In the genomic region with DNA sequence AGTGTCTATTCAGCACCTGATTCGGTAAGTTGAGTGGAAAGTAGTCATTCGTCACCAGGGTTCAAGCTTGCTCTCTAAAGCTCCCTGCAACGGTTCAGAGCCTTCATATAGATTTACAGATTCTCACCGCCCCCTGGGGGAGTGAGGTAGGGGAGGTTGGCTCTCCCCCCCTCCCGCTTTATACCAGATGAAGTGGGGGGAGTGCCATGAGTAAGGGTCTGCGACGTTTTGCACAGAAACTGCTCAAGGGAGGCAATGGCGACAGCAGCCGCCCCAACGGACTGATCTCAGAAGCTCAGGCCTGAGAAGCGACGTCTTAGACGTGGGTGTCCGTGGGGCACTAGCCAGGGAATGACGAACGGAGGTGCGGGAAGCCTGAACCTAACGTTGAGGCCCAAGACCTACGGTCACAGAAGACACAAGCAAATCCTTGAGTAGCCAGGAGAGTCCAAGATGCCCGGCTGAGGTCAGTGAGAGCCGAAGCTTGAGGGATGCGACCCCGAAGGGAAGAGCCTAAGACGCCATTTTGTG, we compare ENCODE assay signal across 8 mouse cellular contexts. TPM values are rescaled to one million over a fixed set of nuclear protein-coding genes. Genes with fewer than 3 reads are reported as not detected.
DNase-seq lines count a peak whose midpoint lies in the region; ATAC-seq and TF ChIP-seq lines count a peak whose summit lies in the region.

No protein-coding gene starts in this region.

- H3K4me3 ChIP-seq in cerebellum, adult 2 months (replicated peaks; ENCODE audit: insufficient read depth, low read depth, low read length) = peak overlapping the region; percentile 90
- H3K4me3 ChIP-seq in intestine, embryonic 14.5 days (ENCODE audit: low read depth, low read length) = peak overlapping the region; percentile 96

- no peaks in the 10 kb centered on the region for H3K9me3 ChIP-seq in intestine, embryonic 14.5 days (ENCODE audit: control insufficient read depth, low read length)

- WGBS in cerebellum, adult 2 months = under 1% methylated on average over 24 of the region's 24 CpGs
- 0% methylated on average over 24 of the region's 24 CpGs for WGBS in intestine, embryonic 14.5 days

- no peak; the same call in none of the 2 replicates for ATAC-seq in intestine, embryonic 14.5 days (replicated peaks; ENCODE audit: low FRiP score, low TSS enrichment, low read depth)

- peak overlapping the region; percentile 71 for H3K4me2 ChIP-seq in intestine, embryonic 14.5 days (ENCODE audit: low read length)

- no peak for DNase-seq in cerebellum, adult 2 months
- no peak for DNase-seq in cerebellum, adult 9-11 months
- DNase-seq in right cerebral cortex, adult 18-20 months = peak; percentile 58
- no peak for DNase-seq in right cerebral cortex, postnatal 4 days
- no peak for DNase-seq in intestine, embryonic 14.5 days (ENCODE audit: low spot score)
- peak; percentile 54 for DNase-seq in naive thymus-derived CD4-positive, alpha-beta T cell, adult 2 months (ENCODE audit: low read depth)
- DNase-seq in adrenal gland, adult 18-20 months (ENCODE audit: low spot score in 2 of 2) = no peak
- no peak for DNase-seq in spleen, adult 18-20 months

- peak overlapping the region; percentile 68 for H3K9ac ChIP-seq in intestine, embryonic 14.5 days (ENCODE audit: low read length)

- no peak for TF ChIP-seq POLR2A in cerebellum, adult 2 months (IDR thresholded peaks at IDR 0.05; ENCODE audit: borderline replicate concordance, insufficient read depth, low read length)

- H3K27ac ChIP-seq in cerebellum, adult 2 months (ENCODE audit: insufficient read depth, low read length) = peak overlapping the region; percentile 72
- H3K27ac ChIP-seq in intestine, embryonic 14.5 days (ENCODE audit: low read depth) = peak overlapping the region; percentile 36; the same call in 1 of the 2 replicates

- H3K27me3 ChIP-seq in cerebellum, adult 2 months (ENCODE audit: control insufficient read depth, insufficient read depth, low read length) = no peaks in the 10 kb centered on the region
- H3K27me3 ChIP-seq in intestine, embryonic 14.5 days (replicated peaks; ENCODE audit: control insufficient read depth, insufficient read depth, low read length) = no peaks in the 10 kb centered on the region

- H3K4me1 ChIP-seq in cerebellum, adult 2 months (ENCODE audit: control insufficient read depth, insufficient read depth, low read length) = peaks cover 14% of the 10 kb centered on the region
- peaks cover 10% of the 10 kb centered on the region for H3K4me1 ChIP-seq in intestine, embryonic 14.5 days (replicated peaks; ENCODE audit: control insufficient read depth, insufficient read depth, low read length)

- H3K36me3 ChIP-seq in intestine, embryonic 14.5 days (ENCODE audit: control insufficient read depth, insufficient read depth, low read length) = peaks cover 22% of the 10 kb centered on the region

- no peak for TF ChIP-seq CTCF in cerebellum, adult 2 months (IDR thresholded peaks at IDR 0.05; ENCODE audit: borderline replicate concordance, insufficient read depth, low read depth, low read length)

RNA-seq across cellular contexts. Expression of gene Akap8l, which starts 0.5 kb away (rescaled TPM):
- polyA plus RNA-seq in cerebellum, adult 2 months (2012; rRNA removed) = 279 and 287 TPM in 2 replicates
- polyA plus RNA-seq in intestine, embryonic 14.5 days (2014; fragmentation: Nextera tagmentation; extraction: Ambion mirVana) = 64.4 and 79.0 TPM in 2 replicates
- total RNA-seq in adrenal gland, adult 18-20 months (2021) = 100 to 1,000 TPM in 1 of 2 experiments, 10 to 100 TPM in 1; 98.4 to 128 TPM

RNA-seq across cellular contexts. Expression of gene Akap8, which starts 28.9 kb away (rescaled TPM):
- polyA plus RNA-seq in cerebellum, adult 2 months (2012; rRNA removed) = 117 and 127 TPM in 2 replicates
- polyA plus RNA-seq in intestine, embryonic 14.5 days (2014; fragmentation: Nextera tagmentation; extraction: Ambion mirVana) = 51.8 and 57.2 TPM in 2 replicates
- total RNA-seq in adrenal gland, adult 18-20 months (2021) = 10 to 100 TPM; 73.4 to 87.9 TPM

RNA-seq across cellular contexts. Expression of gene Wiz, which starts 39.3 kb away (rescaled TPM):
- 48.5 and 51.2 TPM in 2 replicates for polyA plus RNA-seq in cerebellum, adult 2 months (2012; rRNA removed)
- 30.8 and 32.3 TPM in 2 replicates for polyA plus RNA-seq in intestine, embryonic 14.5 days (2014; fragmentation: Nextera tagmentation; extraction: Ambion mirVana)
- 10 to 100 TPM; 42.5 to 49.1 TPM for total RNA-seq in adrenal gland, adult 18-20 months (2021)

RNA-seq across cellular contexts. Expression of gene Rasal3, which starts 53.5 kb away (rescaled TPM):
- polyA plus RNA-seq in cerebellum, adult 2 months (2012; rRNA removed) = 0.92 and 1.2 TPM in 2 replicates
- polyA plus RNA-seq in intestine, embryonic 14.5 days (2014; fragmentation: Nextera tagmentation; extraction: Ambion mirVana) = 2.1 and 2.2 TPM in 2 replicates
- total RNA-seq in adrenal gland, adult 18-20 months (2021) = 1 to 10 TPM; 2.0 to 3.0 TPM

Comparison
In these comparisons a context has a peak if more than half of its experiments do, and no peak if none do; other contexts are left out.
1. DNase-seq: peak in right cerebral cortex, adult 18-20 months (single experiment) and naive thymus-derived CD4-positive, alpha-beta T cell, adult 2 months (single experiment); none in cerebellum, adult 2 months (0 of 2), cerebellum, adult 9-11 months (single experiment), right cerebral cortex, postnatal 4 days (single experiment), intestine, embryonic 14.5 days (single experiment), adrenal gland, adult 18-20 months (0 of 2) and spleen, adult 18-20 months (0 of 2).